Mouse (Mus musculus) B cell, adult 2 months (primary cell): ENCODE data around the gene Setdb2.

Experiments used
- DNase-seq, 2 experiments: peaks; one replicate each; pipeline ENCODE4 v3.0.0; 2022

The Setdb2 gene

DNA sequence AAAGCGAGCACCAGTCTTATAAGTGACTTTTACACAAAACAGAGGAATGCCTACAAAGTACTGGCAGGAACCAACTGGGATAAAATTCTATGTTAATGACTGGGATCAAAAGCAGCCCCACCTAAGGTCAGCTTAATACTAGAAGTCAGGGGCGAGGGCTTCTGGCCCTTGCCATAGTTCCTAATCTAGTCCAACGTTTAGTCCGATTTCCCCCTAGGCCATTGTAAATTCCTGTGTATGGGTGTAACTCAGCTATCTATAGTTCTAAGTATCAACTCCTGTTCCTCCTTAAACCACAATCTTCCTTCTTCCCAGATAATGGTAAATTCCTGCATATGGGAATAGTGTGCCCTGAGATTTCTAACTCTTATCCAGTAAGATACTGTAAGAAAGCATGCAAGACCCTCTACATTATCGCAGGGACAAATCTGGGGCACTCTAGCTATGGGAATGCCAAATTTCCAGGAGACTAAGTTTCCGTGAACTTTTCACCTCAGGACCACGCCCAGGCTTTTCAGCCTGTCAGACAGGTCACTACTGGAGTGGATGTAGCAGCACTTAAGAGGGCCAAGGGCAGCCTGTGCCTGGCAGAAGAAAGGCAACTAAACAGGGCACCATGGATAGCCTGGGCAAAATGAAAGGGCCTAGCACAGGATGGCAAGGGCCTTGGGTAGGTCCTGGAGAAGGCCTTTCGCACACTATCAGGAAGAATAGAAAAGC, 74.1 kb downstream of the Setdb2 start:
- no peak for DNase-seq

DNA sequence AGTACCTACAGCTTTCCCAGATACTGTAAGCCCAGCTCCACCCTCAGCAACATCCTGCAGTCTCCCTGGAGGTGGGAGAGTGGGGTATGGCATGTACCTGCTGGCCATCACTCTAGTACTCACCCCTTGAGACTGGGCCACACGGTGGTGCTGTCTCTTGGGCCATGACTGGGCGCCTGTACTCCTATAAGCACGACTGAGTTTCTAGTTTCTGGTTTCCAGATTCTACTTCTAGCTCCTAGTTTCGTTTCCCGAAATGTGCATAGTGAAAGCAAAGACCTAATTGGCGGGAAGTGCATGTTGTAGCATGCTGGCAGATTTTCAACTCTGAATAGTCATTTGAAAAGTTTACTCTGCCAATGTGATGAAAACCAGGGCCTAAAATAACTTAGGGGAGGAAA, 75.4 kb downstream of the Setdb2 start, which contains the start of gene Phf11d:
Phf11d (minus strand) TSS at position 227 of the 401 bp plus-strand sequence.
- peak; percentile 17 to 18 for DNase-seq
